Mouse (Mus musculus) myocyte (in vitro differentiated cells): Measurements from ENCODE around the gene Jak2.

Experiments used
- CEBPB ChIP-seq: IDR thresholded peaks from 2 replicates; pipeline ENCODE4 v1.6.1; 2011; ENCODE audit warnings: mild to moderate bottlenecking, moderate library complexity; ENCODE audit not compliant: poor library complexity, insufficient read depth, severe bottlenecking
- E2F4 ChIP-seq: IDR thresholded peaks from one replicate; pipeline ENCODE4 v1.6.1; 2011; ENCODE audit warnings: mild to moderate bottlenecking, control low read depth, moderate library complexity; ENCODE audit not compliant: insufficient read depth
- POLR2A ChIP-seq: IDR thresholded peaks from one replicate; pipeline ENCODE4 v1.6.1; 2011; ENCODE audit warnings: low read depth, mild to moderate bottlenecking, control low read depth, moderate library complexity; ENCODE audit not compliant: insufficient read length
- POLR2AphosphoS2 ChIP-seq: IDR thresholded peaks from one replicate; pipeline ENCODE4 v1.6.1; 2011; ENCODE audit warnings: low read depth, control low read depth; ENCODE audit not compliant: insufficient read length
- REST ChIP-seq: IDR thresholded peaks from one replicate; pipeline ENCODE4 v1.6.1; 2011; ENCODE audit warnings: mild to moderate bottlenecking, control low read depth, moderate library complexity; ENCODE audit not compliant: insufficient read depth, insufficient read length
- TCF12 ChIP-seq: IDR thresholded peaks from one replicate; pipeline ENCODE4 v1.6.1; 2011; ENCODE audit warnings: mild to moderate bottlenecking, control low read depth; ENCODE audit not compliant: poor library complexity, insufficient read depth, severe bottlenecking
- USF1 ChIP-seq: IDR thresholded peaks from one replicate; pipeline ENCODE4 v1.6.1; 2011; ENCODE audit warnings: low read depth, mild to moderate bottlenecking, control low read depth, moderate library complexity

DNA sequence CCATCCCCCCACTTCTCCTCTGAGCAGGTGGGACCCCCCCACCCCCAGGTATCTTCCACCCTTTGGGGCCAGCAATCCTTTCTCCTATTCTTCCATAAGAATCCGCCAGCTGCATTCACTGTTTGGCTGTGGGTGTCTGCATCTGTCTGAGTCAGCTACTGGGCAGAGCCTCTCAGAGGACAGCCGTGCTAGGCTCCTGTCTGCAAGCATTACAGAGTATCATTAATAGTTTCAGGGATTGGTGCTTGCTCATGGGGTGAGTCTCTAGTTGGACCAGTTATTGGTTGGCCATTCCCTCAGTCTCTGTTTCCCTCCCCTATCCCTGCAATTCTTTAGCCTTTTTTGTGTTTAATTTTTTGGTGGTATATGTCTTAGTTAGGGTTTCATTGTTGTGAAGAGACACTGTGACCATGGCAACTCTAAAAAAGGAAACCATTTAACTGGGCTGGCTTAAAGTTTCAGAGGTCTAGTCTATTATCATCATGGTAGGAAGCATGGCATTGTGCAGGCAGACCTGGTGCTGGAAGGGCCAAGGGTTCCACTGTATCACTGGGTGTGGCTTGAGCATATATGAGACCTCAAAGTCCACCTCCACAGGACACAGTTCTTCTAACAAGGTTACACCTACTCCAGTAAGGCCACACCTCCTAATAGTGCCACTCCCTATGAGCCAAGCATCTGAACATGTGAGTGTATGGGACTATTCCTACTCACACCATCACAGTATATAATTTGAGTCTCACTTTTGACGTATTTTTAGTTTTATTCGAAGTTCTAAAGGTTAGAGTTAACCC lies 15.6 kb downstream of the Jak2 start:
- TF ChIP-seq POLR2A (no peak), CEBPB (no peak), REST (no peak), E2F4 (no peak), POLR2AphosphoS2 (no peak), USF1 (no peak), TCF12 (no peak)
